Mouse (Mus musculus) C2C12 (cell line): Measurements from ENCODE around the gene Tex22. TPM values are rescaled to one million over a fixed set of nuclear protein-coding genes. Genes with fewer than 3 reads are reported as not detected.

Experiments
- H3K27me3 ChIP-seq: one replicate; pipeline ENCODE4 v1.6.1; 2011; ENCODE audit not compliant: control insufficient read depth, insufficient read depth, insufficient read length
- H3K36me3 ChIP-seq: one replicate; pipeline ENCODE4 v1.6.1; 2011; ENCODE audit not compliant: control insufficient read depth, insufficient read depth
- H3K4me3 ChIP-seq: one replicate; pipeline ENCODE4 v1.5.1; 2011; ENCODE audit warnings: mild to moderate bottlenecking, control low read depth; ENCODE audit not compliant: poor library complexity, insufficient read depth, severe bottlenecking
- H3K79me2 ChIP-seq: one replicate; pipeline ENCODE4 v1.6.1; 2011; ENCODE audit not compliant: control insufficient read depth, insufficient read depth
- H3K79me3 ChIP-seq: one replicate; pipeline ENCODE4 v1.6.1; 2011; ENCODE audit warnings: low read depth, control low read depth
- H3ac ChIP-seq: one replicate; pipeline ENCODE3; 2011; ENCODE audit warnings: low read depth; ENCODE audit not compliant: control insufficient read depth, insufficient read length
- CEBPB ChIP-seq: IDR thresholded peaks from one replicate; pipeline ENCODE4 v1.6.1; 2011; ENCODE audit warnings: low read depth, mild to moderate bottlenecking, control low read depth, moderate library complexity
- CTCF ChIP-seq: IDR thresholded peaks from one replicate; pipeline ENCODE4 v1.5.1; 2011; ENCODE audit not compliant: control insufficient read depth, insufficient read depth, insufficient read length
- FOSL1 ChIP-seq: IDR thresholded peaks from one replicate; pipeline ENCODE4 v1.8.0; 2011; ENCODE audit warnings: mild to moderate bottlenecking, low read length; ENCODE audit not compliant: poor library complexity, insufficient read depth, severe bottlenecking
- MAX ChIP-seq: IDR thresholded peaks from one replicate; pipeline ENCODE4 v1.6.1; 2011; ENCODE audit warnings: mild to moderate bottlenecking, control low read depth
- MYOD1 ChIP-seq: IDR thresholded peaks from one replicate; pipeline ENCODE4 v1.6.1; 2011; ENCODE audit warnings: low read depth; ENCODE audit not compliant: control insufficient read depth, insufficient read length
- MYOG ChIP-seq: IDR thresholded peaks from one replicate; pipeline ENCODE4 v1.6.1; 2011; ENCODE audit not compliant: control insufficient read depth, insufficient read length; ENCODE audit errors: extremely low read depth
- USF1 ChIP-seq: IDR thresholded peaks from one replicate; pipeline ENCODE4 v1.6.1; 2011; ENCODE audit warnings: low read depth, mild to moderate bottlenecking, control low read depth, moderate library complexity
- polyA plus RNA-seq: library from polyadenylated mRNA; unstranded; fragments of >200 nt; fragmentation: generic; extraction: Trizol; gene quantifications from one replicate; pipeline ENCODE4 v1.2.1, GENCODE M21; 2012; ENCODE audit warnings: missing spikeins

Gene Tex22
- polyA plus RNA-seq, 1 experiment = not detected

- no peak overlapping the region for H3ac ChIP-seq
- H3K36me3 ChIP-seq = peaks cover 50% of the 10 kb centered on the region
- no peaks in the 10 kb centered on the region for H3K79me3 ChIP-seq
- H3K79me2 ChIP-seq = no peaks in the 10 kb centered on the region
- H3K27me3 ChIP-seq = no peaks in the 10 kb centered on the region
- TF ChIP-seq FOSL1 (no peak), MYOG (no peak), CTCF (no peak), MYOD1 (no peak), USF1 (no peak), CEBPB (no peak), MAX (no peak)
- H3K4me3 ChIP-seq = no peak overlapping the region
Measured at GRCm38 (mm10) chr12:113071827-113072226, 2.5 kb upstream of the Tex22 start.

- no peaks in the 10 kb centered on the region for H3K27me3 ChIP-seq
Measured at GRCm38 (mm10) chr12:113073420-113074328, 628 bp upstream of the Tex22 start.

GRCm38 (mm10) chr12:113075063-113075454 lies 757 bp downstream of the Tex22 start:
- no peak overlapping the region for H3ac ChIP-seq
- TF ChIP-seq MAX = no peak
- TF ChIP-seq CTCF = peak; percentile 77
- H3K27me3 ChIP-seq = no peaks in the 10 kb centered on the region
- no peaks in the 10 kb centered on the region for H3K79me2 ChIP-seq
- H3K79me3 ChIP-seq = no peaks in the 10 kb centered on the region
- H3K4me3 ChIP-seq = no peak overlapping the region
- peaks cover 32% of the 10 kb centered on the region for H3K36me3 ChIP-seq

More at GRCm38 (mm10) chr12:113073420-113074328, 628 bp upstream of the Tex22 start:
- H3K4me3 ChIP-seq = no peak overlapping the region
- H3K36me3 ChIP-seq = peaks cover 44% of the 10 kb centered on the region
- no peaks in the 10 kb centered on the region for H3K79me3 ChIP-seq
- TF ChIP-seq CTCF = no peak
- TF ChIP-seq USF1 = no peak
- TF ChIP-seq MYOG = no peak
- TF ChIP-seq FOSL1 = no peak
- no peak for TF ChIP-seq MYOD1
- no peak for TF ChIP-seq CEBPB
- TF ChIP-seq MAX = no peak
- no peak overlapping the region for H3ac ChIP-seq
- no peaks in the 10 kb centered on the region for H3K79me2 ChIP-seq

- H3K79me3 ChIP-seq = no peaks in the 10 kb centered on the region
- no peaks in the 10 kb centered on the region for H3K27me3 ChIP-seq
- TF ChIP-seq MYOD1 (no peak), CEBPB (no peak), FOSL1 (no peak), MAX (no peak), CTCF (no peak), MYOG (no peak), USF1 (no peak)
- no peak overlapping the region for H3K4me3 ChIP-seq
- H3K79me2 ChIP-seq = no peaks in the 10 kb centered on the region
- peaks cover 28% of the 10 kb centered on the region for H3K36me3 ChIP-seq
- no peak overlapping the region for H3ac ChIP-seq
Measured at GRCm38 (mm10) chr12:113075486-113075885, 1.2 kb downstream of the Tex22 start.

- no peaks in the 10 kb centered on the region for H3K79me2 ChIP-seq
- TF ChIP-seq FOSL1 (no peak), USF1 (no peak), CTCF (no peak), MAX (no peak), MYOD1 (no peak), CEBPB (no peak), MYOG (no peak)
- no peak overlapping the region for H3K4me3 ChIP-seq
- no peaks in the 10 kb centered on the region for H3K36me3 ChIP-seq
- H3K27me3 ChIP-seq = no peaks in the 10 kb centered on the region
- no peak overlapping the region for H3ac ChIP-seq
- H3K79me3 ChIP-seq = no peaks in the 10 kb centered on the region
Measured at GRCm38 (mm10) chr12:113087276-113087675, 13.0 kb downstream of the Tex22 start.

GRCm38 (mm10) chr12:113088026-113088425 lies 13.7 kb downstream of the Tex22 start:
- H3ac ChIP-seq = no peak overlapping the region
- H3K36me3 ChIP-seq = no peaks in the 10 kb centered on the region
- no peaks in the 10 kb centered on the region for H3K79me2 ChIP-seq
- no peaks in the 10 kb centered on the region for H3K79me3 ChIP-seq
- H3K27me3 ChIP-seq = no peaks in the 10 kb centered on the region
- no peak for TF ChIP-seq CTCF
- TF ChIP-seq MYOG = no peak
- TF ChIP-seq MYOD1 = no peak
- no peak for TF ChIP-seq USF1
- no peak for TF ChIP-seq MAX
- no peak for TF ChIP-seq CEBPB
- no peak for TF ChIP-seq FOSL1
- no peak overlapping the region for H3K4me3 ChIP-seq
